Comparison of ENCODE assay signal across 21 mouse cellular contexts in genomic region chr8:50770671-50771070, GRCm38 (mm10).
"Had no signal": no experiment of that assay in that cellular context is flagged by ENCODE, and none has a peak within 500 bp of the region (broad histone marks: within the 10 kb centered on the region; RNA-seq: fewer than 3 reads in every experiment).

No protein-coding gene starts in this region.

- H3K27ac ChIP-seq: kidney, embryonic 15.5 days; left cerebral cortex, adult 2 months; limb, embryonic 12.5 days; limb, embryonic 15.5 days; liver, embryonic 14.5 days; lung, embryonic 15.5 days; midbrain, embryonic 10.5 days; midbrain, embryonic 13.5 days had no signal

- H3K9me3 ChIP-seq: kidney, embryonic 15.5 days; limb, embryonic 12.5 days; limb, embryonic 15.5 days; lung, embryonic 15.5 days; megakaryocyte, embryonic 14.5 days; midbrain, embryonic 10.5 days; midbrain, embryonic 13.5 days had no signal

- ATAC-seq: inflammation-experienced regulatory T-cells, adult 6 months; intestine, embryonic 16.5 days; liver, postnatal 0 days; midbrain, embryonic 13.5 days had no signal

- H3K4me1 ChIP-seq: kidney, embryonic 15.5 days; limb, embryonic 12.5 days; limb, embryonic 15.5 days; lung, embryonic 15.5 days; megakaryocyte, embryonic 14.5 days; midbrain, embryonic 10.5 days; midbrain, embryonic 13.5 days had no signal

- DNase-seq: kidney, adult 18-20 months; kidney, postnatal 10 days; kidney, postnatal 36 days; left cerebral cortex, postnatal 4 days; liver, postnatal 0 days; lung, postnatal 10 days; lung, postnatal 36 days; thymus, adult 18-20 months; thymus, postnatal 36 days had no signal

- H3K4me2 ChIP-seq: kidney, embryonic 15.5 days; limb, embryonic 12.5 days; limb, embryonic 15.5 days; liver, embryonic 11.5 days; lung, embryonic 15.5 days; midbrain, embryonic 13.5 days had no signal

- H3K9ac ChIP-seq: kidney, embryonic 15.5 days; limb, embryonic 12.5 days; limb, embryonic 15.5 days; liver, embryonic 14.5 days; liver, postnatal 0 days; lung, embryonic 15.5 days; midbrain, embryonic 13.5 days had no signal

- H3K4me3 ChIP-seq: kidney, embryonic 15.5 days; left cerebral cortex, adult 2 months; limb, embryonic 12.5 days; limb, embryonic 15.5 days; lung, embryonic 15.5 days; megakaryocyte, embryonic 14.5 days; midbrain, embryonic 10.5 days; midbrain, embryonic 13.5 days had no signal

- H3K36me3 ChIP-seq: kidney, embryonic 15.5 days; limb, embryonic 12.5 days; limb, embryonic 15.5 days; lung, embryonic 15.5 days; midbrain, embryonic 10.5 days; midbrain, embryonic 13.5 days had no signal

- H3K27me3 ChIP-seq: kidney, embryonic 15.5 days; limb, embryonic 12.5 days; limb, embryonic 15.5 days; lung, embryonic 15.5 days; megakaryocyte, embryonic 14.5 days; midbrain, embryonic 13.5 days had no signal
